Mouse (Mus musculus): ENCODE results near the gene Mtch1. TPM values are rescaled to one million over a fixed set of nuclear protein-coding genes. Genes with fewer than 3 reads are reported as not detected.
"Not testable (repeated sequence)": the region's sequence is repeated elsewhere in the genome, so short reads cannot be mapped to it uniquely, and the experiment has no call there.

Gene Mtch1
- 342 and 350 TPM in 2 replicates for polyA plus RNA-seq (2015; fragmentation: Nextera tagmentation; extraction: Ambion mirVana)

GRCm38 (mm10) chr17:29347645-29348256 is at the start of gene Mtch1:
Mtch1 (minus strand) TSS chr17:29347934.
- H3K27ac ChIP-seq (ENCODE audit: low read length): peak within 1 kb of the TSS; percentile 96
- under 1% methylated on average over 26 of the region's 53 CpGs for WGBS
- H3K4me1 ChIP-seq (ENCODE audit: insufficient read depth, low read depth, low read length): peaks cover 8% of the 10 kb centered on the region
- ATAC-seq: peak; percentile 96
- H3K36me3 ChIP-seq (ENCODE audit: insufficient read depth, low read length): peaks cover 4% of the 10 kb centered on the region; the same call in 1 of the 2 replicates
- no peaks in the 10 kb centered on the region for H3K27me3 ChIP-seq (replicated peaks; ENCODE audit: insufficient read depth, low read length)
- peak within 1 kb of the TSS; percentile 88 for H3K9ac ChIP-seq (replicated peaks; ENCODE audit: low read depth)
- H3K9me3 ChIP-seq (ENCODE audit: low read length): no peaks in the 10 kb centered on the region
- TF ChIP-seq EP300 (IDR thresholded peaks at IDR 0.05) (no peak), CTCF (IDR thresholded peaks at IDR 0.05) (no peak)
- DNase-seq (ENCODE audit: low spot score): peak; percentile 99
- peak within 1 kb of the TSS; percentile 94 for H3K4me3 ChIP-seq (ENCODE audit: low read depth, low read length)
- H3K4me2 ChIP-seq (replicated peaks; ENCODE audit: low read depth, low read length): peak within 1 kb of the TSS; percentile 76

- DNase-seq (ENCODE audit: low spot score) (peak; percentile 91), ATAC-seq (peak; percentile 59)
- Histone ChIP-seq H3K9me3 (ENCODE audit: low read length) (no peaks in the 10 kb centered on the region), H3K4me1 (ENCODE audit: insufficient read depth, low read depth, low read length) (peaks cover 24% of the 10 kb centered on the region; the same call in 1 of the 2 replicates), H3K27ac (ENCODE audit: low read length) (no peak overlapping the region), H3K9ac (replicated peaks; ENCODE audit: low read depth) (no peak overlapping the region), H3K27me3 (replicated peaks; ENCODE audit: insufficient read depth, low read length) (no peaks in the 10 kb centered on the region), H3K36me3 (ENCODE audit: insufficient read depth, low read length) (no peaks in the 10 kb centered on the region), H3K4me3 (ENCODE audit: low read depth, low read length) (no peak overlapping the region), H3K4me2 (replicated peaks; ENCODE audit: low read depth, low read length) (no peak overlapping the region)
- WGBS: 15% methylated on average over 6 of the region's 6 CpGs
- TF ChIP-seq CTCF (IDR thresholded peaks at IDR 0.05) (peak; percentile 99), EP300 (IDR thresholded peaks at IDR 0.05) (peak; percentile 34; the same call in 1 of the 2 replicates)
Observed at GRCm38 (mm10) chr17:29396821-29397242, 49.1 kb upstream of the Mtch1 start.

GRCm38 (mm10) chr17:29396056-29396799 is 48.5 kb upstream of the Mtch1 start:
- TF ChIP-seq EP300 (IDR thresholded peaks at IDR 0.05) (no peak), CTCF (IDR thresholded peaks at IDR 0.05) (no peak)
- Histone ChIP-seq H3K9ac (replicated peaks; ENCODE audit: low read depth) (no peak overlapping the region), H3K9me3 (ENCODE audit: low read length) (no peaks in the 10 kb centered on the region), H3K4me2 (replicated peaks; ENCODE audit: low read depth, low read length) (no peak overlapping the region), H3K27me3 (replicated peaks; ENCODE audit: insufficient read depth, low read length) (no peaks in the 10 kb centered on the region), H3K4me3 (ENCODE audit: low read depth, low read length) (no peak overlapping the region), H3K36me3 (ENCODE audit: insufficient read depth, low read length) (no peaks in the 10 kb centered on the region), H3K4me1 (ENCODE audit: insufficient read depth, low read depth, low read length) (peaks cover 24% of the 10 kb centered on the region; the same call in 1 of the 2 replicates), H3K27ac (ENCODE audit: low read length) (no peak overlapping the region)
- no peak for DNase-seq (ENCODE audit: low spot score)
- WGBS: 59% methylated on average over 6 of the region's 6 CpGs
- no peak for ATAC-seq

DNA sequence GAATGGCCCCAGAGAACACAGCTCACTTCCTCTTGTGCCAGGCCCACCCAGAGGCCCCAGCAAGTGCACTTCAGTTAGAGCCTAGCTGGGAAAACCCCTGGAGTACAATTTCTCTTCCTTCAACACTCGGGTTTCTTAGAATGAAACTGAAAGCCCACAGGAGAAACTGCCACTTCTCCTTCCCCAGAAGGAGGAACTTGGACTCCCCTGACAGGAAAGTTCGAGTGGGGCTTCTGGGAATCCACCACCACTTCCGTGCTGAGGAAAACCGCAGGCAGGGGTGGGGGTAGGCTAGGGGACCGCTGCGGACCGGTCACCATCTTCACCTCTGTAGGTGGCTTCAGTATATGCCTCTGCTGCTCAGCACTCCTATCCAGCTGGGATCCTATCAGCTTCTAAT is 47.6 kb upstream of the Mtch1 start:
- H3K9ac ChIP-seq (replicated peaks; ENCODE audit: low read depth): no peak overlapping the region
- H3K36me3 ChIP-seq (ENCODE audit: insufficient read depth, low read length): no peaks in the 10 kb centered on the region
- H3K4me1 ChIP-seq (ENCODE audit: insufficient read depth, low read depth, low read length): peaks cover 24% of the 10 kb centered on the region; the same call in 1 of the 2 replicates
- 31% methylated on average over 7 of the region's 7 CpGs for WGBS
- no peak overlapping the region for H3K4me3 ChIP-seq (ENCODE audit: low read depth, low read length)
- peak overlapping the region; percentile 73 for H3K27ac ChIP-seq (ENCODE audit: low read length)
- ATAC-seq (peak; percentile 49), DNase-seq (ENCODE audit: low spot score) (peak; percentile 85)
- H3K27me3 ChIP-seq (replicated peaks; ENCODE audit: insufficient read depth, low read length): no peaks in the 10 kb centered on the region
- TF ChIP-seq EP300 (IDR thresholded peaks at IDR 0.05) (peak; percentile 83), CTCF (IDR thresholded peaks at IDR 0.05) (no peak)
- H3K4me2 ChIP-seq (replicated peaks; ENCODE audit: low read depth, low read length): peak overlapping the region; percentile 22; the same call in 1 of the 2 replicates
- H3K9me3 ChIP-seq (ENCODE audit: low read length): no peaks in the 10 kb centered on the region

DNA sequence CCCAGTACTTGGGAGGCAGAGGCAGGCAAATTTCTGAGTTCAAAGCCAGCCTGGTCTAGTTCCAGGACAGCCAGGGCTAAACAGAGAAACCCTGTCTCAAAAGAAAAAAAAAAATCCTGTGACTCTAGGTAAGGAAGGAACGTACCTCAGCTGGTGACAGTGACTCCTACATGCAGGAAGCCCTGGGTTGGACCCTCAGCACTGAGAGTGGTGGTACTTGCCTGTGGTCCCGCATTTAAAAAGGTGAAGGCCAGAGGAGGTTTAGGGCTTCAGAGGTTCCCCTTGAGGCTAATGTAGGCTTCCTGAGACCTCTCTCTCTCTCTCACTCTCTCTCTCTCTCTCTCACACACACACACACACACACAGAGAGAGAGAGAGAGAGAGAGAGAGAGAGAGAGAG is 47.0 kb upstream of the Mtch1 start:
- not testable (repeated sequence) for H3K27me3 ChIP-seq (replicated peaks; ENCODE audit: insufficient read depth, low read length); H3K9ac ChIP-seq (replicated peaks; ENCODE audit: low read depth); ATAC-seq; H3K4me2 ChIP-seq (replicated peaks; ENCODE audit: low read depth, low read length); H3K36me3 ChIP-seq (ENCODE audit: insufficient read depth, low read length); H3K9me3 ChIP-seq (ENCODE audit: low read length); H3K4me3 ChIP-seq (ENCODE audit: low read depth, low read length); DNase-seq (ENCODE audit: low spot score)
- 68% methylated on average over 2 of the region's 2 CpGs for WGBS
- peaks cover 24% of the 10 kb centered on the region; the same call in 1 of the 2 replicates for H3K4me1 ChIP-seq (ENCODE audit: insufficient read depth, low read depth, low read length)
- peak overlapping the region; percentile 73 for H3K27ac ChIP-seq (ENCODE audit: low read length)

DNA sequence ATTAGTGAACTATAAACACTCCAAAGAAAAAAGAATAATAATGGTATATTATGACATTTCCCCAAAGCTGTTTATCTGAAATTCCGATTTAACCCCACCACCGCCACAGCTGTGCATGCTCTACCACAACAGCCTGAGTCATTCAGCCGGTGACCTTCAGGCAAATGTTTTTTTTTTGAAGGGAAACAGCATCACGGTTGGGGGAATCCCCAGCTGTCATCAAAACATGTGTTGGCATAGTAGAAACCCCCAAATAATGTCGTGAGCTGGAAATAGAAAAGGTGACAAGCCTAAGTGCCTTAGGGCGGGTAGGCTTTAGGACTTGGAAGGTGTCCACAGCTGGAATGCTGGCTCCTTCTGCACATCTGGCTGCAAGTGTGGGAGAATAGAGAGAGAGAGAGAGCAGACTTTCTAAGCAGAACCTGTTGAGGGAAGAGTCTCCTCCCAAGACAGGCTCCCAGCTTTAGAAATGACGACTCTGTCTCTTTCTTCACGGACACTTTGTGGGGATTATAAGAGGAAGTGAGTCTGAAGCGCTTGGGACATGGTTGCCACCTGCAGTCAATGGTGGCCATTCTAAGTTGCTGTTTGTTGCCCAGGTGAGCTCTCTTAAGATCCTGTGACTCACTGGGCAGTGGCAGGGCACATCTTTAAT is 46.5 kb upstream of the Mtch1 start:
- H3K4me3 ChIP-seq (ENCODE audit: low read depth, low read length): no peak overlapping the region
- DNase-seq (ENCODE audit: low spot score) (no peak), ATAC-seq (no peak)
- peaks cover 24% of the 10 kb centered on the region; the same call in 1 of the 2 replicates for H3K4me1 ChIP-seq (ENCODE audit: insufficient read depth, low read depth, low read length)
- no peak overlapping the region for H3K4me2 ChIP-seq (replicated peaks; ENCODE audit: low read depth, low read length)
- H3K27ac ChIP-seq (ENCODE audit: low read length): peak overlapping the region; percentile 73
- no peaks in the 10 kb centered on the region for H3K27me3 ChIP-seq (replicated peaks; ENCODE audit: insufficient read depth, low read length)
- H3K9me3 ChIP-seq (ENCODE audit: low read length): no peaks in the 10 kb centered on the region
- H3K36me3 ChIP-seq (ENCODE audit: insufficient read depth, low read length): no peaks in the 10 kb centered on the region
- no peak for TF ChIP-seq EP300 (IDR thresholded peaks at IDR 0.05)
- no peak for TF ChIP-seq CTCF (IDR thresholded peaks at IDR 0.05)
- WGBS: 44% methylated on average over 9 of the region's 9 CpGs
- no peak overlapping the region for H3K9ac ChIP-seq (replicated peaks; ENCODE audit: low read depth)
